Mouse (Mus musculus) heart, postnatal 0 days (tissue): ENCODE data around the gene 1810055G02Rik. TPM values are rescaled to one million over a fixed set of nuclear protein-coding genes. Genes with fewer than 3 reads are reported as not detected.
A peak's percentile ranks its signal among the peaks of the same experiment; 100 is the strongest.

Source experiments
- ATAC-seq: fragments of 200-750 bp; cut with Nextera tagmentation; 2 replicates; pipeline ENCODE4 v1.8.0; 2017; ENCODE audit warnings: low read depth, moderate number of reproducible peaks, moderate library complexity; ENCODE audit not compliant: insufficient read depth
- DNase-seq: peaks from one replicate; pipeline ENCODE4 v3.0.0-alpha.2; 2016; ENCODE audit warnings: low spot score
- H3K27ac ChIP-seq: fragments of 300-500 bp; sonication (generic); 2 replicates; pipeline ENCODE4 v1.5.1; 2014; ENCODE audit warnings: low read depth, mild to moderate bottlenecking
- H3K27me3 ChIP-seq: fragments of 300-500 bp; sonication (generic); 2 replicates; pipeline ENCODE4 v1.6.1; 2014; ENCODE audit warnings: low read length, mixed read lengths; ENCODE audit not compliant: control insufficient read depth, insufficient read depth
- H3K36me3 ChIP-seq: fragments of 300-500 bp; sonication (generic); replicated peaks from 2 replicates; pipeline ENCODE4 v1.6.1; 2014; ENCODE audit warnings: low read length, mixed read lengths; ENCODE audit not compliant: control insufficient read depth, insufficient read depth
- H3K4me1 ChIP-seq: fragments of 300-500 bp; sonication (generic); 2 replicates; pipeline ENCODE4 v1.6.1; 2014; ENCODE audit warnings: antibody characterized with exemption; ENCODE audit not compliant: control insufficient read depth, insufficient read depth
- H3K4me2 ChIP-seq: fragments of 300-500 bp; sonication (generic); 2 replicates; pipeline ENCODE4 v1.6.1; 2014; ENCODE audit warnings: low read depth, mild to moderate bottlenecking, low read length, moderate library complexity
- H3K4me3 ChIP-seq: fragments of 300-500 bp; sonication (generic); 2 replicates; pipeline ENCODE4 v1.5.1; 2014; ENCODE audit warnings: low read depth, low read length
- H3K9ac ChIP-seq: fragments of 300-500 bp; sonication (generic); replicated peaks from 2 replicates; pipeline ENCODE4 v1.6.1; 2014; ENCODE audit warnings: low read depth, low read length, mixed read lengths
- H3K9me3 ChIP-seq: fragments of 300-500 bp; sonication (generic); replicated peaks from 2 replicates; pipeline ENCODE4 v1.6.1; 2016; ENCODE audit warnings: low read length; ENCODE audit not compliant: control insufficient read depth
- CTCF ChIP-seq: IDR thresholded peaks from 2 replicates; pipeline ENCODE4 v1.5.1; 2016; ENCODE audit warnings: antibody characterized with exemption, control low read depth, low read depth
- EP300 ChIP-seq: IDR thresholded peaks from 2 replicates; pipeline ENCODE4 v1.6.1; 2016; ENCODE audit warnings: antibody characterized with exemption, low read depth
- WGBS: fragments of 180-500 bp; shearing (Covaris S2); extraction: QIAGEN DNeasy Blood & Tissue Kit; methylation state at CpG from one replicate; pipeline ENCODE4 v1.1.7; 2014; 5-methylcytosine and 5-hydroxymethylcytosine counted together
- polyA plus RNA-seq: library from polyadenylated mRNA; unstranded; fragments of >200 nt; fragmentation: Nextera tagmentation; extraction: Ambion mirVana; gene quantifications from 2 replicates; pipeline ENCODE4 v1.2.1, GENCODE M21; 2015
- total RNA-seq: library from RNA; depleted of rRNA; stranded (reverse); fragments of >200 nt; gene quantifications from 2 replicates; pipeline ENCODE4 v1.2.3, GENCODE M21; 2014; ENCODE audit warnings: low replicate concordance; rRNA removed

The 1810055G02Rik gene
- 17.3 and 19.6 TPM in 2 replicates for total RNA-seq
- polyA plus RNA-seq, result 10.8 and 12.2 TPM in 2 replicates

- H3K27me3 ChIP-seq, result no peaks in the 10 kb centered on the region
- WGBS, result under 1% methylated on average over 61 of the region's 61 CpGs
- TF ChIP-seq EP300, result no peak
- TF ChIP-seq CTCF, result no peak
- DNase-seq (peak; percentile 95), ATAC-seq (peak; percentile 98)
- peak within 1 kb of the TSS; percentile 70 for H3K4me3 ChIP-seq
- H3K9me3 ChIP-seq, result no peaks in the 10 kb centered on the region
- no peaks in the 10 kb centered on the region for H3K36me3 ChIP-seq
- H3K9ac ChIP-seq, result peak within 1 kb of the TSS; percentile 68
- H3K4me2 ChIP-seq, result peak within 1 kb of the TSS; percentile 88
- peaks cover 5% of the 10 kb centered on the region; the same call in 1 of the 2 replicates for H3K4me1 ChIP-seq
- H3K27ac ChIP-seq, result peak within 1 kb of the TSS; percentile 73
Observed at GRCm38 (mm10) chr19:3708078-3709012, at the start of gene 1810055G02Rik. TSS of gene 1810055G02Rik (plus strand) at chr19:3708293.

GRCm38 (mm10) chr19:3665510-3665909 lies 42.6 kb upstream of the 1810055G02Rik start:
- Histone ChIP-seq H3K4me2 (no peak overlapping the region), H3K4me1 (peaks cover 45% of the 10 kb centered on the region), H3K4me3 (no peak overlapping the region), H3K27ac (peak overlapping the region; percentile 40), H3K9me3 (no peaks in the 10 kb centered on the region), H3K36me3 (no peaks in the 10 kb centered on the region), H3K27me3 (no peaks in the 10 kb centered on the region), H3K9ac (no peak overlapping the region)
- DNase-seq, result peak; percentile 40
- WGBS, result 49% methylated on average over 5 of the region's 5 CpGs
- TF ChIP-seq EP300 (peak; percentile 81; the same call in 1 of the 2 replicates), CTCF (no peak)
- peak; percentile 63 for ATAC-seq

- Histone ChIP-seq H3K36me3 (0 out of 2 replicates have a peak, but pooled peaks cover 3% of the 10 kb centered on the region), H3K27ac (peak overlapping the region; percentile 40), H3K27me3 (no peaks in the 10 kb centered on the region), H3K9me3 (no peaks in the 10 kb centered on the region), H3K4me2 (no peak overlapping the region), H3K4me1 (peaks cover 45% of the 10 kb centered on the region), H3K4me3 (no peak overlapping the region), H3K9ac (no peak overlapping the region)
- no peak for TF ChIP-seq EP300
- TF ChIP-seq CTCF, result no peak
- 81% methylated on average over 2 of the region's 2 CpGs for WGBS
- ATAC-seq (no peak), DNase-seq (no peak)
Observed at GRCm38 (mm10) chr19:3666632-3667031, 41.5 kb upstream of the 1810055G02Rik start.

GRCm38 (mm10) chr19:3667155-3667895 lies 40.8 kb upstream of the 1810055G02Rik start:
- peaks cover 45% of the 10 kb centered on the region for H3K4me1 ChIP-seq
- no peak for TF ChIP-seq CTCF
- TF ChIP-seq EP300, result no peak
- 52% methylated on average over 6 of the region's 6 CpGs for WGBS

GRCm38 (mm10) chr19:3667979-3668378 lies 40.1 kb upstream of the 1810055G02Rik start:
- peak overlapping the region; percentile 68 for H3K27ac ChIP-seq
- H3K4me2 ChIP-seq, result no peak overlapping the region
- H3K4me1 ChIP-seq, result peaks cover 45% of the 10 kb centered on the region
- no peak overlapping the region for H3K9ac ChIP-seq
- H3K27me3 ChIP-seq, result no peaks in the 10 kb centered on the region
- H3K9me3 ChIP-seq, result no peaks in the 10 kb centered on the region
- ATAC-seq (no peak), DNase-seq (no peak)
- H3K36me3 ChIP-seq, result peaks cover 5% of the 10 kb centered on the region; the same call in 1 of the 2 replicates
- H3K4me3 ChIP-seq, result no peak overlapping the region
- WGBS, result 62% methylated on average over 11 of the region's 11 CpGs
- TF ChIP-seq EP300 (no peak), CTCF (no peak)

More at GRCm38 (mm10) chr19:3667155-3667895, 40.8 kb upstream of the 1810055G02Rik start:
- Histone ChIP-seq H3K9me3 (no peaks in the 10 kb centered on the region), H3K27me3 (no peaks in the 10 kb centered on the region), H3K4me3 (no peak overlapping the region), H3K27ac (peak overlapping the region; percentile 68), H3K36me3 (peaks cover 5% of the 10 kb centered on the region; the same call in 1 of the 2 replicates), H3K9ac (no peak overlapping the region), H3K4me2 (no peak overlapping the region)
- DNase-seq (peak; percentile 36), ATAC-seq (peak; percentile 52)
